In genomic region chr1:119322279-119322995, GRCm38 (mm10) we compare ENCODE assay signal across 12 mouse cellular contexts.
"Had no signal": no experiment of that assay in that cellular context is flagged by ENCODE, and none has a peak within 500 bp of the region (broad histone marks: within the 10 kb centered on the region; RNA-seq: fewer than 3 reads in every experiment).

No protein-coding gene starts in this region.

- DNase-seq: kidney, postnatal 14 days; right cerebral cortex, postnatal 14 days; thymus, postnatal 4 days had no signal

- H3K27me3 ChIP-seq: liver, embryonic 15.5 days; megakaryocyte, embryonic 14.5 days; stomach, embryonic 15.5 days had no signal

- H3K4me1 ChIP-seq: limb, embryonic 10.5 days; liver, embryonic 15.5 days; megakaryocyte, embryonic 14.5 days; midbrain, embryonic 12.5 days; stomach, embryonic 15.5 days had no signal

- H3K36me3 ChIP-seq: limb, embryonic 10.5 days; liver, embryonic 15.5 days; midbrain, embryonic 12.5 days; stomach, embryonic 15.5 days had no signal

- H3K4me3 ChIP-seq: left cerebral cortex, adult 2 months; limb, embryonic 10.5 days; liver, embryonic 15.5 days; megakaryocyte, embryonic 14.5 days; midbrain, embryonic 12.5 days; stomach, embryonic 15.5 days had no signal

- H3K9ac ChIP-seq: liver, embryonic 15.5 days; midbrain, embryonic 12.5 days; stomach, embryonic 15.5 days had no signal

- H3K27ac ChIP-seq: left cerebral cortex, adult 2 months; limb, embryonic 10.5 days; liver, embryonic 15.5 days; macrophage; midbrain, embryonic 12.5 days; stomach, embryonic 15.5 days had no signal

- H3K4me2 ChIP-seq: liver, embryonic 11.5 days; liver, embryonic 15.5 days; midbrain, embryonic 12.5 days; stomach, embryonic 15.5 days had no signal

- ATAC-seq: intestine, postnatal 0 days had no signal

- H3K9me3 ChIP-seq: limb, embryonic 10.5 days; liver, embryonic 15.5 days; midbrain, embryonic 12.5 days; stomach, embryonic 15.5 days had no signal
